Mouse (Mus musculus) cerebellum, adult 8-10 months (tissue): ENCODE results near the gene Klc4.

Experiments used
- DNase-seq: peaks from one replicate; pipeline ENCODE4 v3.0.0; 2022

The Klc4 gene

DNA sequence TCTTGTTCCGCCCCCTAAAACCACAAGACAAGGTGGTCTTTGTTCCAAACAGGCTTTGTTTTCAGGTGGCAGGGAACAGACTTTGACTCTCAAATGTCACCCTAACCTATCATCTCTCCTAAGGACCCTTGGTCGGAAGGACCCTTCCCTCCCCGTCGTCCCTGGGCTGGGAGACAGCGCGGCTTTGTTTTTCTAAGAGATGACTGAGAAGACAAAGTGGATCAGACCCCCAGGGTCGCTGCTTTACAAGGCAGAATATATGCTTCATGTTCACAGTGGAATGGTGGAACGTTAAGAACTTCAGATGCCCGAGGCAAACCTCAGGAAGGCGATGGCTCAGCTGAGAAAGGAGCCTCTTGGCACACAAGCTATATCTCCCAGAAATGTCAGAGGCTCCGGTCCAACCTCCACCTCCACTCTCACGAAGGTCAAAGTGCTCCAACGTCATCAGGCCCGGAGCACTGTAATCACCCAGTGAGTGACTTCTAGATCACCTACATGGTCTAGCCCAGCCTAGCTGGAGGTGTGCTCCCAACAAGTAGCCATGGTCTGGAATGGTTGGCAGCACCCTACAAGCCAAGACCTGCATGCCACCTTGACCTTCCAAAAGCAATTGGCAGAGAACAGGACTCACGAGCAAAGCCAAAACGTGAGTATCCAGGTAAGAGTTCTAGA, 26.0 kb downstream of the Klc4 start:
- DNase-seq: no peak

DNA sequence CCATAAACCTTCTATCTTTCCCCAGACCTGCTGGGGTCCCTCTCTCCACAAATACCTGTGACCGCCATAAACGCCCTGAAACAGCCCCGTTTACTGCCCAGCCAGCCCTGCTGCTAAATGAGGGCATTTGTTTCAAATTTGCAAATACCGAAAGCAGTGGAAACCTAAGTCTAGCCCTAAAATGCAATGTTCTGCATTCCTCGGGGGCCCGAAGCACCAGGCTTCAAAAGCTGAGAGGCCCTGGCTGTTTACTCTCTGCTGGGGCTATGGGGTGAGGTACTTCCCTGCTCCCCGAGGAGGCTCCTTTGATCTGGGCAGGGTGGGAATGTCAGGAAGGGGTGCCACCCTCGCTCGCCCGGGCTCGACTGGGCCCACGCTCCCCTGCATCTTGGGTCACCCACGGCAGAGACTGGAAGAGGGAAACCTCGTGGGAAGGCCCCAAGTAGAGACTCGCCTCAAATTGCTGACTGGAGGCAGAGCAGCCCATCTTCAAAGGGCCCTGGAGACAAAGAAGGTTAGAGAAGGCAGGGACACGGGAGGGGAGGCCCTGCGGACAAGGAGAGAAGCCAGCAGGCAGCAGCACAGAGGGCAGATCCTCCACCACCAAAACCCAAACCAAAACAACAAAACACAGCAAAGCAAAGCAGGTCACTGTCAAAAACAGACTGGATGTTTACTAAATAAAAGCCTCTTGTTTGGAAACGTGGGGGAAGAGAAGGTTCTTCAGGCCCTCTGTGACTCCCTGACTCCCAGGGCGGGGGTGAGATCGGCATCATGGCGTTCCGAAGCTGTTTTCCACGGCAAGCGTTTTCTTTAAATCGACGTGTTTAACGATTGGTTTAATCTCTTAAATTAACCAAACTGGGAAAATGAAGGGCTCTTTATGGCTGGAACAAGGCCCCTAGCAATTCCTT, 26.8 kb downstream of the Klc4 start:
- DNase-seq: no peak

GRCm38 (mm10) chr17:46618394-46618768, 27.4 kb downstream of the Klc4 start:
- no peak for DNase-seq

- DNase-seq: no peak
Measured at GRCm38 (mm10) chr17:46617799-46618198, 28.0 kb downstream of the Klc4 start.

- DNase-seq: no peak
Measured at GRCm38 (mm10) chr17:46613229-46613628, 32.6 kb downstream of the Klc4 start.

- DNase-seq: no peak
Measured at GRCm38 (mm10) chr17:46612820-46613219, 33.0 kb downstream of the Klc4 start.

GRCm38 (mm10) chr17:46612189-46612588, 33.6 kb downstream of the Klc4 start:
- DNase-seq: no peak

DNA sequence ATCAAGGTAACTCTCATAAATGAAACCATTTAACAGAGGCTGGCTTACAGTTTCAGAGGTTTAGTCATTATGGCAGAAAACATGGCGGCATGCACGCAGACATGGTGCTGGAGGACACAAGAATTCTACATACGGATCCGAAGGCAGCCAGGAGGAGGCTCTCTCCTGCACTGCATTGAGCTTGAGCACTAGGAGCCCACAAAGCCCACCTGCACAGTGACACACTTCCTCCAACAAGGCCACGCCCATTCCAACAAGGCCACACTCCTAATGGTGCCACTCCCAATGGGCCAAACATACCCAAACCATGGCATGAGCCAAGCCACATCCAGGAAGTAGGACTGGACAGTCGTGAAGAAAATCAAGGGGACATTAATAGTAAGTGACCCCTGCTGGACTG, 34.5 kb downstream of the Klc4 start:
- DNase-seq: no peak

GRCm38 (mm10) chr17:46609721-46610514, 35.9 kb downstream of the Klc4 start:
- no peak for DNase-seq

DNA sequence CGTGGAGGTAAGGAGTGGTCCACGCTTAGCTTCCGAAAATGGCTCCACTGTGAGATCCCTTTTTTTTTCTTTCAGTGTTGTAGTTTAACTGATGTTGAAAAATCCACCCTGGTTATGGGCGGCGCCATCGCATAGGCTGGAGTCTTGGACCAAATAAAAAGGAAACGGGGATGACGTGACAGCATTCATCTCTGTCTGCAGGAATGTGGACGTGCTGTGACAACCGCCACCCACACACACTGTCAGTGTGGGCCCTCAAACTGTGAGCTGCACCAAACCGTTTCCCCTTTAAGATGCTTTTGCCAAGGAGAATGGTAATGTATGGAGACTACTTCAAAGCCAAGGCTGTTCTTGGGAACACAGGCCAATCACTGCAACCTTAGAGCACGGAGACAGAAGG, 39.8 kb downstream of the Klc4 start:
- no peak for DNase-seq

DNA sequence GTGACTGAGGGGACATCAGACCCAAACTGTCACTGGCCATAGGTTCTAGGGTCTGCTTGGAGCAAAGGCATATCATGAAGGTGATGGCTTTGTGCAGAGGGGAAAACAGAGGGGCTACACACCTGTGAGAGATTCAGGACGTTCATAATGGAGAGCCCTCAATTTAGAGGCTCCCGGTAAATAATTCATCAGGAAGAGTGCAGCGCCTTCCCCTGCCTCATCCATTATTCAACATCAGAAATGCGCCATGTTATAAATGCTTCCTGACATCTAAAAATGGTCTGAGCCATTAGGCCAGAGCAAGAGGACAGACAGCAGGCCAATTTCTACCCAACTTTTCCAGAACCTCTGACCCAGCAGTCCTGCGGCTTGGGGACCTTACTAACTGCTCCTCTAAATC, 40.7 kb downstream of the Klc4 start:
- DNase-seq: no peak

DNA sequence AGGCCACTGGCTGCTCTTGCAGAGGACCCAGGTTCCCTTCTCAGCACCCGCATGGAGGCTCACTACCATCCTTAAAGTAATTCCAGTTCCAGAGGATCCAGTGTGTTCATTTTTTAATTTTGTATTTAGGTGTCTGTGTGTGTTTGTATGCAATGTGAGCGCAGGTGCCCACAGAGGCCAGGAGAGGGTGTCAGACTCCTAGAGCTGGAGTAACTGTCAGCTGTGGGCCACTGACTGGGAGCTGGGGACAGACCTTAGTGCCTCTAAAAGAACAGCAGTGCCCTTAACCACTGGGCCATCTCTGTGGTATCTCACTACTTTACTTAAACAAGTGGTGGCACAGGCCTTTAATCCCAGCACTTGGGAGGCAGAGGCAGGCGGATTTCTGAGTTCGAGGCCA, 42.6 kb downstream of the Klc4 start:
- DNase-seq: no peak

DNA sequence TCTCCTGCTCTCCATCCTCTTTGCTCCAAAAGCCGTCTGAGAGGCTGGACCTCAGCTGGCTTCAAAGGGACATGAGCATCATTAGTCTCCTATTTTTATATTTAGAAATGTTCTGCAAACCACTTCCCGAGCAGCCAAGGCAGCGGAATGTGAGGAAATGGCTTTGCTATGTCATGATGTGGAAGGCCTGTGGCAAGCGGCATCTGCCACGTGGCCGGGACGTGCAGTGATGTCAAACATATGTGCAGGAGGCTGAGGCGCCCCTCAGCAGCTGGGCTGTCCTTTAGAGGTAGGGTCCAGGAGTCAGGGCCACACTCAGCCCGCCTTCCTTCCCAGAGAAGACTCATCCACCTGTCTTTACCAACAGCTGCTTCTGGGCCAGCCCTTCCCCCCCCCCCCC, 43.6 kb downstream of the Klc4 start:
- no peak for DNase-seq

GRCm38 (mm10) chr17:46600569-46600968, 45.3 kb downstream of the Klc4 start:
- DNase-seq: no peak

- no peak for DNase-seq
Measured at GRCm38 (mm10) chr17:46598963-46599362, 46.9 kb downstream of the Klc4 start.

DNA sequence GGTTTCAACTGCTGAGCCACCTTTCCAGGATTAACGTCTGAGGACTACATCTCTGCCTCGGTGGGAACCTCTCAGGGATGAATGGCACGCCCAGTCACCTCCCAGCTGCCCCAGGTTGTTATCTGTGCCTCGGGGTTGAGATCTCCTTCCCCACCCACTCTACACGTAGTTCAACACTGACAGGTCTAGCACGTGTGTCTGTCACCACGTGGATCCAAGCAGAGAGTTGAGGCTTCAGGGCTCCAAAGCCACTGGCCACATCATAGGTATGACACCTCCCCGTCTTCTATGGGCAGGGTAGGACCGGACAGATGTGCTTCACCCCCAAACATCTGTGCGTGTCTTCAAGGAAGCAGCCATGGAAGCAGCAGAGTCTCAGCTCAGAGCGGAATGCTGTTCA, 47.9 kb downstream of the Klc4 start:
- DNase-seq: no peak

GRCm38 (mm10) chr17:46595336-46595735, 50.5 kb downstream of the Klc4 start:
- DNase-seq: no peak

DNA sequence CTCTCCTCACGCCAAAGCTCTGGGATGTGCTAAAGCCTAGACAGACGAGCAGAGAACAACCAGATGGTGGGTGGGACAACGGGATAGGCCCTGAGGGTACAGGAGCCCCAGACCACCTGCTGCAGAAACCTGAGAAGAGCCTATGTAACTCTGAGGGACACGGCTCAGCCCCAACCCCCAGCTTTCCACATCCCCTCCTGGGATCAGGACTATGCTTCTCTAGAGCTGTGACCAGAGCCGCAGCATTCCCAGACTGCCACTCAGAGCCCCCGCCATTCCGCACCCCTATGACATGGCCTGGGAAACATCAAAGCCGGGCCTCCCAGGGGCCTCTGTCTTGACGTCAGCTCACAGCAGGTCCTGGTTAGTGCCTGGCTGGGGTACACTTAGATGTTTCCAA, 51.2 kb downstream of the Klc4 start:
- DNase-seq: no peak

DNA sequence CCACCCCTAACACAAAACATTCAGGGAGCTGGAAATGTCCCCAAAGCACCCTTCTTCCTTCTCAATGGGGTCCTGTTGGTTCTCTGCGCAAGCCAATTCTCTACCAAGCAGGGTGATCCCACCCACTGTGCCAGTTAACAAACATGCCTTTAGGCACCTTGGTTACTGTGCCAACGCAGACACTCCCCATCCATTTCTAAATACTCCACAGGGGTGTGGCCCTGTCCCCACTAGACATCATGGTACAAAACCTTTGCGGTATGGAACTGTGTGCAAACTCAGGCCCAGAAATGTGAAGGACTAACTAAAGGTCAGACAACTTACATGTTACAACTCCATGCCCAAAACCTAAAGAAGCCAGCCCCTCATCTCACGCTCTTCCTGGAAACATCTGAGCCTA, 52.7 kb downstream of the Klc4 start:
- DNase-seq: no peak

DNA sequence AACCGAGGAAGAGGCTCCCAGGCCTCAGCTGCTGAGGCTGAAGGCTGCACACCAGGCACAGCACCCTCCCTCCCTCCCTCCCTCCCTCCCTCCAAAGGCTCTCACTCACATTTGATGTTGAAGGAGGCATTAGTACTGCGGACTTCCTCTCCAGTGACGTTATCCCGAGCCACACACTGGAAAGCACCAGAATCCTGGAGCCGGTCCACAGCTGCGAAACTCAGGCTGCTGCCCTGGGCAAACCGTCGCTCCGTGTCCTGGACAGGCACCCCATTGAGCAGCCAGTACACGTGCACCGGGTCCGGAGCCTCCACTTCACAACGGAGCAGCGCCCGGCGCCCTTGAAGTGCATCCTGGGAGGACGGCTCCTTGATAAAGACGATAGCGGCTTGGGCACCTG, 54.4 kb downstream of the Klc4 start:
- DNase-seq: no peak

DNA sequence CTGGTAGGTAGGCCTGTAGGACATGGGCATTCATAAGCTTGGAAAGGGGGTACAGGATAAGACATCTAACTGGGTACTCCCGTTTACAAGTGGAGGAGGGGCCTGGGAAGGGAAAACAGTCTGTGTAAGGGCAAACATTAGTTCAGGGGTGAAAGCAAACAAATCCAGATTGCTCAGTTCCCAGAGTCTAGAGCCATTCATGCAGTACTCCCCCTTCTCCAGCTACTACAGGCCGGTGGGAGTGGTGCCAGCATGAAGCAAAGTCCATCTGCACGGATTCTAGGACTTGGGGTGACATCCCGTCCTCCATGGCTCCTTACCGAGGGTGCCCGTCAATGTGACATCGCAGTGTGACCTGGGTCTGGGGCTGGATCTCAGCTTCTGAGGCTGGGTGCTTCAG, 55.4 kb downstream of the Klc4 start:
- no peak for DNase-seq

- peak; percentile 25 for DNase-seq
Measured at GRCm38 (mm10) chr17:46589635-46590314, 56.0 kb downstream of the Klc4 start.

GRCm38 (mm10) chr17:46588913-46589312, 56.9 kb downstream of the Klc4 start:
- DNase-seq: no peak
